Mouse (Mus musculus) ovary, postnatal 10 days (tissue): ENCODE data around the gene Trmt1.

ENCODE experiments used
- DNase-seq: peaks from one replicate; pipeline ENCODE4 v3.0.0; 2022; ENCODE audit warnings: low spot score

The Trmt1 gene

DNA sequence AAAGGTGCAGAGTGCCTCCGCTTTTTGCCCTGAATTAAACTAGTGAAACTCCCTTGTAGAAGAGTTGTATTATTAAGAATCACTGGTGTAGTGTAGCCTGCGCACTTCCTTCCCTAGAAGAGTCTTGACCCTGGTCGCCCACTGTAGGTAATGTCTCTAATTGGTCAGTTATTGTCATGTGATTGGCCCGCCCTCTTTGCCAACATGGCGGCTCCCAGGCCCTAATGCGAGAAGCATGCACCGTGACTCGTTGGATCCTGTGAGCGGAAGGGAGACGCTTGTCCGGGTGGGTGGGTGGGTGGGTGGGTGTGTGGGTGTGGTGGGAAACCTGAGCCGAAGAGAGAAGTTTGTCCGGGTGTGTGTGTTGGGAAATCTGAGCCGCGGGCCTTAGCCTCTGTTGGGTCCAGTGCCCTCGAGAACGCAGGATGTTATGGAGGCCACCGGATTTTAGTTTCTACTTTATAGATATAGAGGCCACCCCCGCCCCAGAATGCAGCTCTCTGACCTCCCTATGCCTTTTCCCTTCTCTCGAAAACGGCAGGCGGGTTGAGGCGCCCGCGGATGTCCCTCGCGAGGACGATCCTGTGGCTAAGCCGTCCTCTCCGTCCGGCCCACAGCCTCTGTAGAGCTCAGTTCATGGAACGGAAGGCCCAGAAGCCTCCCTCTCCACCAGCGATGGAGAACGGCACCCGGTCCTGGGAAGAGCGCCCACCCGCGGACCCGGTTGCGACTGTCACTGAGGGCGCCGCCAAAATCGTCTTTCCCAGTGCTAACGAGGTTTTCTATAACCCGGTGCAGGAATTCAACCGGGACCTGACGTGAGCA, 3.2 kb downstream of the Trmt1 start:
- peak; percentile 83 for DNase-seq

DNA sequence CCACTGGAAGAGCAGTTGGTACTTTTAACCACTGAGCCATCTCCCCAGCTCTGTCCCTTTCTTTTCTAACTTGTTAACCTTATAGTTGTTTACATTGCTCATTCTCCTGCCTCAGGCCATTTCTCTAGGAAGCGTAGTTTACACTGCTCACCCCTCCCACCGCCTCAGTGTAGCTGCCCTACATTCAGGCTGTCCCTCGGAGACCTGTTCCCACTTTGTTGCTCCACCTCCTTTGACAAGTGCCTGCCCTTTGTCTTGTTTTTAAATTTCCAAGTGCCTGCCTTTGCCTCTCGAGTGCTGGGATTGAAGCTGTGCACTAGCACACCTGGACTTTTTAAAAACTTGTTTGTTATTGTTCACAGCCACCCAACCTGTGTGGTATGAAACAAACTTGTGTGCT, 7.2 kb downstream of the Trmt1 start:
- no peak for DNase-seq

DNA sequence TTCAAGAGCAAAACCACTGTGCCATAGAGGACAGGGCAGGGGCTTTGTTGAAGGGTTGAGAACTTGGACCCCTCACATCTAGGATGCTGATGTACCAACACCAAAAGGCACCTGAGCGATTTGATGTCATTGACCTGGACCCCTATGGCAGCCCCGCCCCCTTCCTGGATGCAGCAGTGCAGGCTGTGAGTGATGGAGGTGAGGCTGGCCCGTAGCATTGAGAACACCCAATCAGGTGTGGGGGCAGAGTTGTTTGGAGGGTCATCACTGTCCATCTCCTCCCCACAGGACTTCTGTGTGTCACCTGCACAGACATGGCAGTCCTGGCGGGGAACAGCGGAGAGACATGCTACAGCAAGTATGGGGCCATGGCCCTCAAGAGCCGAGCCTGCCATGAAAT, 9.0 kb downstream of the Trmt1 start:
- DNase-seq = no peak

DNA sequence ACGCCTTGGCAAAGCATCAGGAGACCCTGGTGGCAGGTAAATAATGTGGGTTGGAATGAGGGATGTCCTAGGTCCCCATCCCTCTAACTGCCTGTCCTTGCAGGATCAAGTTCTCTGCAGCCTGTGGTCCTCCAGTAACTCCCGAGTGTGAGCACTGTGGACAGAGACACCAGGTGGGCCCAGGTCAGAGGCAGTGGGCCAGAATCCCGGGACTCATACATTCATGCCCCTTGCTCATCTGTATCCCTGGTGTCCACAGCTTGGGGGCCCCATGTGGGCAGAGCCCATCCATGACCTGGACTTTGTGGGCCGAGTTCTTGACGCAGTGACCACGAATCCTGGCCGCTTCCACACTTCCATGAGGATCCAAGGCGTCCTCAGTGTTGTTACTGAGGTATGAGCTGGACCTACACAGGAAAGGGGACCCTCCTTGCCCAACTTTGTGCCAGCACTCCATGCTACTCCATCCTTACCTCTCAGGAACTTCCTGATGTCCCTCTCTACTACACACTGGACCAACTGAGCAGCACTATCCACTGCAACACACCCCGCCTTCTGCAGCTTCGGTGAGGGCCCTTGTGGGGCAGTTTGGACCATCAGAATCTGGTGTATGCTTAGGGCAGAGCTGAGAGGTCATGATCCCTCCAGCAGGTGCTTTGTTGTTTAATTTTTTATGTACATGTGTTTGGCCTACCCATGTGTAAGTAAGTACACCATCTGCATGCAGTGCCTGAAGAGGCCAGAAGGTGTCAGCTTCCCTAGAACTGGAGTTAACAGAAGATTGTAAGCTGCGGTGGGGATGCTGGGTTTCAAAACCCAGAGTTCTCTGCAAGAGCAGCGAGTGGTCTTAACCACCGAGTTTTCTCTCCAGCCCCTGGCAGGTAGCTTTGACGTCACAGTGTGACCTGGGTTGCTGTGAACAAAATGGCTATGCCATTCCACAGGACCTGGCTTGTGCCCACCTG, 11.3 kb downstream of the Trmt1 start:
- DNase-seq = no peak

DNA sequence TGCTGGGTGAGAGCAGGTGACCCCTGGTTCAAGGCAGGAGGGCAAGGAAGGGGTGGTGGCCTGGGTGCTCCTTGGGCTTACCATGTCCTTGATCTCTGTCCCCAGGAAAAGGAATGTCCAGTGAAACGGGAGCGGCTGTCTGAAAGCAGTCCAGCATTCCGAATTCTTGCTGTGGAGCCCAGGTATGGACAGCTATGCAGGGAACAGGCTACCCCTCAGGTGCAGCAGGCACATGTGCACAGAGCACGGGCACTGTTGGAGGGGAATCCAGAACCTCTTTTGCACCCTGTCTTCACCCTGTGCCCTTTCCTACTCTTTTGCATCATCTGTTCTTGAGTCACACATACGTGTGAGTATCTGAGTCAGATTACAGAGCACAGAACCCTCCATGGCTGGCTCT, 12.2 kb downstream of the Trmt1 start:
- DNase-seq = no peak

DNA sequence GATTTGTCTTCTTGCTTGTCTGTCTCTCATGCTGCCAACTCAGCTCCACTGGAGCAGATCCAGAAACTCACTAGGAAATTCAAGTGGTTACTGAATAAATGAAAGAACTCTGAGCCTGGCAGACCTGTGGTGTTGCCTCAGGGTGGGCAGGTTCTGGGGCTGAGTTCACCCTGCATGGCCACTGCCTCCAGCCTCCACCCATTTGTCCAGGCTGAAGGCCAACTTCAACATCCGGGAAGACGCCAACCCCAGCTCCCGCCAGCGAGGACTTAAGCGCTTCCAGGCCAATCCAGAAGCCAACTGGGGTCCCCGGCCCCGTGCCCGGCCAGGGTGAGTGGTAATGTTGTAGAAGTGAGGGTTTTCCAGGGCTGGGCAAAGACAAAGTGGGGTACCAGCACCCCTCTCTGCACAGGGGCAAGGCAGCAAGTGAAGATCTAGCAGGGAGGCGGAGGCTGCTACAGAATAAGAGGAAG, 12.9 kb downstream of the Trmt1 start:
- DNase-seq = no peak

DNA sequence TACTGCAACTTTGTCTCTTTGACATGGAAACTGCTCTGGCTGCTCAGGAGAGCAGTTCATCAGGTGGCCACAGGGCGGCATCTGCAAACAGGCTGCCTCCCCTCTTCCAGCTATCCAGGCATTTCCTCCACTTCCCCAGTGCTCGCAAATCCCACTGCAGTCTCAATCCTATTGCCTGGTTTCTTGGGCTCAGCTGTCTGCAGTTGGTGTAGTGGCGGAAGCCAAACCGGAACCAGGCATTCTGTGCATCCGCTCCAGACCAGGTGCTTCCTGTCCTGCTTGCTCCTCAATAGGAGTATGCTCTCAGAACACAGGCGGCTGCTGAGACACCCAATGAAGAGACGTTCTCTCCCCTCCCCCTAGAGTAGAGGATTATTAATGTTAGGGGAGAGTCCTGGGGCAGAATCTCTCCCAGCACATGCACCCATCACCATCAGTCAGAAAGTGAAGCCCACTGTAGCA, 13.8 kb downstream of the Trmt1 start:
- DNase-seq = no peak

DNA sequence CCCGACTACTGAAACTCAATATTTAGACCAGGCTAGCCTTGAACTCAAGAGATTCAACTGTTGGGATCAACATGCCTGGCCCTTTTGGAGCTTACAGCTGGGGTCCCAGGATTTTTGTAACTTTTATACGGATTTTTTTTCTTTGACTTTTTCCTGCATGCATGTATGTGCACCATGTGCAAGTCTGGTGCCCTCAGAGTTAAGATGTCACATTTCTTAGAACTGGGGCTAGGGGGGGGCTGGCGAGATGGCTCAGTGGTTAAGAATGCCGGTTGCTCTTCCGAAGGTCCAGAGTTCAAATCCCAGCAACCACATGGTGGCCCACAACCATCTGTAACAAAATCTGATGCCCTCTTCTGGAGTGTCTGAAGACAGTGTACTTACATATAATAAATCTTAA, 14.4 kb downstream of the Trmt1 start:
- no peak for DNase-seq

DNA sequence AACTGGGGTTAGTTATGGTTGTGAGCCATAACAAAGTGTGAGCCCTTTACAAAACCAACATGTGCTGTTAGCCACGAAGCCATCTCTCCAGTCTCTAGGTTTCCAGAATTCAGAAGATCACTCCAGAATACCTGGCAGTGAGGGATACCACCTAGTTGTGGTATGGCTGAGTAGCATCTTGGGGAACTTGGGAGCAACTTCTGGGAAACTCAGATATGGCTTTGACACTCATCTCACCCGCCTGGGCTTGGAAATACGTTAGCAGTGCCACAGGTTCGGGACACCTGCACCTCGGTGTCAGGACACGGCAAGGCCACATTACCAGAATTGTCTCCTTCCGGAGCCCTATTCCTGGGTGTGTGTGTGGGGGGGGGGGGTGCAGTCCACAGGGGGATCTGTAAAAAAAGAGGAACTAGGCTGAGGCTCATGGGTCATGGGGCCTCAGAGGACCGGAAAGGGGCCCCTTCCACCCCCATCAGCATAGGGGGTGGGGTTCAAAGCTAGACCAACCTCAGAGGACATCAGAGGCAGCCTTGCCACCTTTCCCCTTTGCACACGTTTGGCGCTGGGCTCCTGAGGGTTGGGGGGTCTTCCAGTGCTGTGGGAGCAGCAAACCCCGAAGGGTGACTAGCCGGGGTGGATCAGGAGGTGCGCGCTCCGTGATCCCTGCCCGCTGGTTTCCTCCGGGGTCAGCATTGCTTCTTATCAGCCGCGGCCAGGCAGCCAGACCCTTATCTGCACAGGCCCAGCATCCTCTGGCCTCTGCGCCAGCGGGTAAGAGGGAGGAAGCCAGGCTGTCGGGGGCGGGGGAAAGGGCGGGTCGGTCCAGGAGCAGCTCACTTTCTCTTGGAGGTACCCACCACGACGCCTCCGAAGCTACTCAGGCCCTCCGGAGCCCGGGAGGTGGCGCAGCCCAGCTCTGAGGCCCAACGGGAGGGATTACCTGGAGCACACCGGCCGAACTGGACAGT, 15.1 kb downstream of the Trmt1 start, which contains the start of gene Lyl1:
TSS of gene Lyl1 (plus strand) at position 517 of the 971 bp plus-strand sequence.
- no peak for DNase-seq

DNA sequence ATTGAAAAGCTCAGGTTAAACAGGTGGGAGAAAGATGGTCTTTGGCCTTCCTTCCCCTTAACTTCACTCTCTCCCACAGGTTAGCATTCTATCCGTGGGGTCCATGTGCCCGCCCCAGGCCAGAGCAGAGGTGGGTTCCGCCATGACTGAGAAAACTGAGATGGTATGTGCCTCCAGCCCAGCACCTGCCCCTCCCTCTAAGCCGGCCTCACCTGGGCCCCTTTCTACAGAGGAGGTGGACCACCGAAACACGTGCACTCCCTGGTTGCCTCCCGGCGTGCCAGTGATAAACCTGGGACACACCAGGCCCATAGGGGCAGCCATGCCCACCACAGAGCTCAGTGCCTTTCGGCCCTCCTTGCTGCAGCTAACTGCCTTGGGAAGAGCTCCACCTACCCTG, 16.5 kb downstream of the Trmt1 start:
- no peak for DNase-seq

DNA sequence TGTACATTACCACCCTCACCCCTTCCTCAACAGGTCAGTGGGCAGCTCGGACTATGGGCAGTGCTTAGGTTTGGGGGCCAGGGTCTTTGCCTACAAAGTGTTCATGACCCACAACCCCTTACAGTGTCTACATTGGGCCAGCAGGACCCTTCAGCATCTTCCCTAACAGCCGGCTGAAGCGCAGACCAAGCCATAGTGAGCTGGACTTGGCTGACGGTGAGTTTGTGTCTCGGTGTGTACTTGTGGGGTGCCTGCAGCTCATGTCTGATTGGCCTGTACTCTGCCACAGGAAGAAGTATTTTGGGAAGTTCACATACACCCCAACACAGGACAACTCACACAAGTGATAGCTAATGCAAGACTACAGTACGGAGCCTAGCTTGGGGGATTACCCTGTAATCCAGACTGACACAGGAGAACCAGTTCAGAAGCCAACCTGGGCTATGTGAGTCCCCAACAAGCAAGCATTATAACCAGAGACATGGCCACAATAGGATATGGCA, 16.9 kb downstream of the Trmt1 start:
- DNase-seq = no peak

DNA sequence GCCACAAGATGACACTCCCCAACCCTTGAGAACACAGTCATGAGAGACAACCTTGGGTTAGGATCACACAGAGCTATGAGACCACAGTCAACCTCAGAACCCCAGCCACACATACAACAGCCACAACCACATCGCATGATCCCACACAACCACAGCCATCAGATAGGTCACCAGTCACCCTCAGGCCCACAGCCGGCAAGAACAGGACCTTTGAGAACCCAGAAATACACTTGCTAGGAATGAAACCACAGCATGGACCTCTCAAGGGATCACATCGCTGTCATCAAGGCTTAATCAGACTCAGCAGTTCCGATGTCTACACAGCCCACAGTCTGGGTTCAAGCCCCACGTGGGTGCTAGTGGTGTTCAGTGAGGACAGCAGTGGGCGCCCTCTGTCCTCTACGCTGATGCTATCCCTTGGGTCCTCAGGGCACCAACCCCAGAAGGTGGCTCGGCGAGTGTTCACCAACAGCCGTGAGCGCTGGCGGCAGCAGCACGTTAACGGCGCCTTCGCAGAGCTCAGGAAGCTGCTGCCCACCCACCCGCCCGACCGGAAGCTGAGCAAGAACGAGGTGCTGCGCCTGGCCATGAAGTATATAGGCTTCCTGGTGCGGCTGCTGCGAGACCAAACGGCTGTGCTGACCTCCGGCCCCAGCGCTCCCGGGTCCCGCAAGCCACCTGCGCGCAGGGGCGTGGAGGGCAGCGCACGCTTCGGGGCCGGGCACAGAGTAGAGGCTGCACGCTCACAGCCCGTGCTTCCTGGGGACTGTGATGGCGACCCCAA, 17.6 kb downstream of the Trmt1 start:
- DNase-seq = no peak

DNA sequence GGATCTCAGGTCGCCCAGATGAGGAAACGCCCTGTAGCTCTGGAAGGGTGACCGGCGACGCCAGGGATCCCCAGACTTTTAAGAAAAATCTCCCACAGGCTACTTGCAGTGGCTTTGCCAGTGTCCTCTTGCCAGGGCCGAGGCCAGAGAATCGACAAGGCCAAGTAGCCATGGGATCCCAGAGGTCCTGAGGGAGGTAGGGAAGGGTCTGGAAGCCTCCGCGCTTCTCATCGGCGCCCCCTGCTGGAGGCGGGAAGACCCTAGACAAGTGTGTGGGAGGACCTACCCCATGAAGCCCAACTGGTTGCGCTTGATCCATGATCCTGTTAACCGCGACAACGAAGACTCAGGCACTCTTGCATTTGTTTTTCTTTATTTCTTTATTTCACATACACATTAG, 18.2 kb downstream of the Trmt1 start:
- no peak for DNase-seq

DNA sequence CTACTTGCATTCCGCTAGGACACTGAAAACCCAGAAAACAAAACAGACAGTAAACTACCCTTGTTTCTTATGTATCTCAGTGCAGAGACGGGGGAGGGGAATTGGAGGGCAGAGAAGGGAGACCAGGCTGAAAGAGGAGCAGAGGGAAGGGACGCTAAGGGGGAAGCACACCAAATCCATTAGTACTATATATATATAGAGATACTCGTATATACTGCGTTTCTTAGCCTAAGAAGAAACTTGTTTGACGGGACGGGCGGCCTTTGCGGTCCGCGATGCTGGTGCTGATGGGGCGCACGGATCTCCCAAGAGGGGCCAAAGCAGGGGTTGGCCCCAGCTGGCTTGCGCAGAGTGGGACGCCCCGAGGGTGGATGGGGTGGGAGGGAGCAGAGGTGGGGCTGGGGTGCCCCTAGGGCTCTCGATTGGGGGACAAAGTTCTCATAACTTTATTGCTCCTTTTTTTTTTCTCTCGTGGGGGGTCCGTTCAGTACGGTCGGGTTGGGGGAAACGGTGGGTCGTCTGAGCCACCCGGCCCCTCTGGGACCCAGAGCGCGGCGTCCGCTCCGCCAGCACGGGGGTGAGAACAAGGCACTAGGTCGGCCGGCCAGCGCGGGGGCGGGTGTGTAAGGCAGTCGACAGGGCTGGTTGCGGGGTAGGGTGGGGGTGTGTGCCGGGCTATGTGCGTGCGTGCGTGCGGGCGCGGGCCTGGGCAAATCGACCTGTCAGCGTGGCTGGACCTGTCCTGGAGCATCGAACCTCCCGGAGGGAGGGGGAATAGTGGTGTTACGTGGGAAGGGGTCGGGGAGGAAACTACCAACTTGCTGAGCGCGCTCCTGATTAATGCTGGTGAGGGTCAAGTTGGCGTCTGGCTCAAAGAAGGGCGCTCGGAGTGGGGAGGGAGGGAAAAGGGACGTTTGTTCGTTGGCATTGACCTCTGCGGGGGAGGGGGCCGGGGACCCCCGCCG, 19.0 kb downstream of the Trmt1 start:
- DNase-seq = no peak

DNA sequence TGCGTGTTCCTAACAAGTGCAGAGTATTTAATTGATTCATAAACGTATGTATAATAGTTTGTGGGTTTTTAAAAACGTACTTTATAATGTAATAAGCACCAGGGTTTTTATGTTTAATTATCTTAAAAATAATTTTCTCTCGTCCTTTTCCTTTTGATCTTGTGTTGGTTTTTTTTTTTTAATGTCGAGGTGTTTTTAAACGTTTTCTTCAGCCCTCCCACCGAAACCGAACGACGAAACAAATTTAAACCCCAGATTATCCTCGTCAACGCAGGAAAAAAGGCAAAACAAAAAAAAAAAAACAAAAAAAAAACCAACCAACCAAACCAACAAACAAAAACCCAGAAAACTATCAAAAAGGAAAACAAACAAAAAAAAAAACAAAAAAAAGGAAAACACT, 19.9 kb downstream of the Trmt1 start:
- no peak for DNase-seq

DNA sequence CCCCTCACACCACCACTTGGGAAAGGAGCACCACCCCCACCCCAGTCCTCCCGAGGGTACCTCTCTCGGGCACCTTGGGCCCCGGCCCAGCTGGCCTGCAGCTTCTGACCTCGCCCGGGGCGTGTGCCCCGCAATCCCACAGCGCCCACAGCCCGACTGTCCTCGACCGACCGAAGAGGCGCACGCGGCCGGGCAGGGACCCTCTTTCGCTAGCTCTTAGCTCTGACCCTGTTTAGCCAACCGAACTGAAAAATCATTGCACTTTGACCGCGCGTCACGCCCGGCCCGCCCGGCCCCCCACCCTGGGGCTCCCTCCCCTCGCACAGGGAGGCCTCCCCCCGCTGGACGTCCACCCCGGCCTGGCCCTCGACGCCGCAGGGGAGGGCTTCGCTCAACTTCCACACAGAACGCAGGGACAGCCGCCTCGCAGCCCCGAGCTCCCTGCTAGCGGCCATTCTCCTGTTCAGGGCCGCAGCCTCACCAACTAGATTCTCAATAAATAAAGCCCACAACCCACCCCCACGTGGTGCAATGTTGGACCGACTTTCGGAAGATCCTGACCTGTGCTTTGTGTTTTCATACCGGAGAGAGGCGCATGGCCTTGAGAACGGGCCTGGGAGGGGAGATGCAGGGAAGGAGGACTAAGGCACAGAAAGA, 20.6 kb downstream of the Trmt1 start:
- no peak for DNase-seq

DNA sequence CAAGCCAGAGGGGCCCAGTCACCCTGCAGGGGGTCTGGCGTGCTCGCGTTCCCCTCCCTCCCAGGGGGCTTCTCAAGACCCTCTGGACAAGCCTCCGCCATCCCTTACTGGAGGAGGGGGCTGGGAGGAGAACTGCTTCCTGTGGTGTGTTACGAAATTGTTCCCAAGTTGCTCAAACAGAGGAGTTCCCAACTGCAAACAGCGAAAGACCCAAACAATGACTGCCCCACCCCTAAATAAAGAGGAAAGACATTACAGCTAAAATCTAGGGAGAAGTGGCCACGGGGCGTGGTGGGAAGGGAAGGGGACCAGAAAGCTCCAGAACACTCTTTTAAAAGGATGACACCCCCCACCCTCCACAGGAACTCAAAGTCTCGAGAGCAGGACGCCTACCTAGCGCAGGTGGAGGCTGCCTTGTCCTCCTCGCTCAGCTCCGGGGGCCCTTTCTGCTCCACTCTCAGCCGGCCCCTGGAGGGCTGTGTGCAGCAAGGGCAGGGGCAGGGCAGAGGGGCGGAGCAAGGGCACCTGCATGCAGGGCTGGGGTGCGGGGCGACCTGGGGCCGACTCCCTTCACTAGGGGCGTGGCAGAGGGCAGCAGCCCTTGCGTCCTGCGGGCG, 21.3 kb downstream of the Trmt1 start:
- DNase-seq = no peak

DNA sequence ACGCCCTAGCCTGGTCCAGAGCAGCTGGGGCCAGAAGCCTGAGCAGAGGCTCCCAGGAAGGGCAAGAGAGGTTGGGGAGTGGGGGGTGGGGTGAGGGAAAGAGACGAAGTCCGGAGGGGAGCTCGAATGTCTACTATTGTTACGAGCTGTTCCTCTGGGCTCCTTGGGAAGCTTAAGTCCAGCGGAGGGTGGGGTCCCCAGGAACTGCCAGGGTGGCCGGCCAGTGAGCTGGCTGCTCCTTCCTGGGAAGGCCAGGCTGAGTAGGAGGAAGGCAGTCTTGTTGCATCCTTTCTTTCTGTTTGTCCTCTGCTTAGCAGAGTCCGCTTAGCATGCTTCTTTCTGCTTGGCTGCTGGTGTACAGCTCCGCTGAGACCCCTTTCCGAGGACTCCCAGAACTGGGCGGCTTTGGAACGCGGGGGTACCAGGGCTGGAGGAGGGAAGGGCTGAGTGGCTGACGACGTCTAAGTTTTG, 22.0 kb downstream of the Trmt1 start:
- no peak for DNase-seq
